ENCODE assay signal across 18 mouse cellular contexts in genomic region chr5:113199772-113200134, GRCm38 (mm10). TPM values are rescaled to one million over a fixed set of nuclear protein-coding genes. Genes with fewer than 3 reads are reported as not detected.
DNase-seq lines count a peak whose midpoint lies in the region; ATAC-seq and TF ChIP-seq lines count a peak whose summit lies in the region.
"Had no signal": no experiment of that assay in that cellular context is flagged by ENCODE, and none has a peak within 500 bp of the region (broad histone marks: within the 10 kb centered on the region; RNA-seq: fewer than 3 reads in every experiment).

No protein-coding gene starts in this region.

- peaks cover 38% of the 10 kb centered on the region for H3K4me1 ChIP-seq in heart, embryonic 12.5 days (replicated peaks)
- peaks cover 7% of the 10 kb centered on the region; the same call in 1 of the 2 replicates for H3K4me1 ChIP-seq in kidney, embryonic 16.5 days (ENCODE audit: insufficient read depth, low read length)
- peaks cover 5% of the 10 kb centered on the region; the same call in 1 of the 2 replicates for H3K4me1 ChIP-seq in stomach, embryonic 14.5 days (ENCODE audit: control insufficient read depth, insufficient read depth, low read length)
- H3K4me1 ChIP-seq in stomach, postnatal 0 days (replicated peaks; ENCODE audit: control insufficient read depth, insufficient read depth) = no peaks in the 10 kb centered on the region
- 0 out of 2 replicates have a peak, but pooled peaks cover 7% of the 10 kb centered on the region for H3K4me1 ChIP-seq in stomach, embryonic 15.5 days
- H3K4me1 ChIP-seq: midbrain, embryonic 12.5 days had no signal

- H3K4me2 ChIP-seq in heart, embryonic 12.5 days = no peak overlapping the region
- H3K4me2 ChIP-seq in kidney, embryonic 16.5 days (replicated peaks; ENCODE audit: low read depth, low read length) = no peak overlapping the region
- no peak overlapping the region for H3K4me2 ChIP-seq in stomach, embryonic 14.5 days (replicated peaks; ENCODE audit: low read depth, low read length)
- no peak overlapping the region for H3K4me2 ChIP-seq in stomach, postnatal 0 days (replicated peaks; ENCODE audit: low read depth)
- H3K4me2 ChIP-seq in stomach, embryonic 15.5 days = no peak overlapping the region
- H3K4me2 ChIP-seq: forebrain, embryonic 15.5 days; limb, embryonic 13.5 days; midbrain, embryonic 12.5 days had no signal

- H3K36me3 ChIP-seq in heart, embryonic 12.5 days = no peaks in the 10 kb centered on the region
- H3K36me3 ChIP-seq in kidney, embryonic 16.5 days (ENCODE audit: insufficient read depth, low read length) = peaks cover 3% of the 10 kb centered on the region; the same call in 1 of the 2 replicates
- no peaks in the 10 kb centered on the region for H3K36me3 ChIP-seq in stomach, embryonic 14.5 days (ENCODE audit: control insufficient read depth, insufficient read depth, low read length)
- H3K36me3 ChIP-seq in stomach, postnatal 0 days (ENCODE audit: control insufficient read depth, insufficient read depth, low read length) = no peaks in the 10 kb centered on the region
- no peaks in the 10 kb centered on the region for H3K36me3 ChIP-seq in stomach, embryonic 15.5 days
- H3K36me3 ChIP-seq: forebrain, embryonic 15.5 days; limb, embryonic 13.5 days; midbrain, embryonic 12.5 days had no signal

- WGBS in heart, embryonic 12.5 days = 75% methylated on average over 10 of the region's 10 CpGs
- WGBS in kidney, embryonic 16.5 days = 80% methylated on average over 10 of the region's 10 CpGs
- 85% methylated on average over 10 of the region's 10 CpGs for WGBS in stomach, embryonic 14.5 days
- 80% methylated on average over 10 of the region's 10 CpGs for WGBS in stomach, postnatal 0 days
- 82% methylated on average over 10 of the region's 10 CpGs for WGBS in stomach, embryonic 15.5 days

- H3K27me3 ChIP-seq in heart, embryonic 12.5 days (replicated peaks) = no peaks in the 10 kb centered on the region
- H3K27me3 ChIP-seq in kidney, embryonic 16.5 days (ENCODE audit: insufficient read depth, low read length) = no peaks in the 10 kb centered on the region
- H3K27me3 ChIP-seq in stomach, embryonic 14.5 days (ENCODE audit: control insufficient read depth, insufficient read depth, low read length) = no peaks in the 10 kb centered on the region
- no peaks in the 10 kb centered on the region for H3K27me3 ChIP-seq in stomach, postnatal 0 days (ENCODE audit: control insufficient read depth, insufficient read depth, low read length)
- no peaks in the 10 kb centered on the region for H3K27me3 ChIP-seq in stomach, embryonic 15.5 days (replicated peaks)
- H3K27me3 ChIP-seq: forebrain, embryonic 15.5 days; limb, embryonic 13.5 days; midbrain, embryonic 12.5 days had no signal

- no peak for DNase-seq in heart, adult 9 months (ENCODE audit: low spot score in 2 of 2)
- no peak for DNase-seq in kidney, postnatal 36 days
- DNase-seq in stomach, postnatal 0 days (ENCODE audit: low spot score) = no peak
- DNase-seq: adrenal gland, postnatal 36 days; cerebellum, postnatal 25 days; gastrocnemius, postnatal 36 days; thymus, postnatal 4 days had no signal

- TF ChIP-seq CTCF in stomach, postnatal 0 days (IDR thresholded peaks at IDR 0.05; ENCODE audit: low read depth) = no peak

- peak overlapping the region; percentile 59 for H3K27ac ChIP-seq in heart, embryonic 12.5 days (ENCODE audit: poor library complexity, severe bottlenecking)
- 0 out of 2 replicates have a peak overlapping the region, but pooled peaks have one; percentile 33 for H3K27ac ChIP-seq in kidney, embryonic 16.5 days (ENCODE audit: low read length)
- peak overlapping the region; percentile 6; the same call in 1 of the 2 replicates for H3K27ac ChIP-seq in stomach, embryonic 14.5 days (ENCODE audit: low read length)
- H3K27ac ChIP-seq in stomach, postnatal 0 days (replicated peaks) = no peak overlapping the region
- H3K27ac ChIP-seq in stomach, embryonic 15.5 days = 0 out of 2 replicates have a peak overlapping the region, but pooled peaks have one; percentile 46
- H3K27ac ChIP-seq: forebrain, embryonic 15.5 days; limb, embryonic 13.5 days; midbrain, embryonic 12.5 days had no signal

- H3K9ac ChIP-seq in heart, embryonic 12.5 days = no peak overlapping the region
- no peak overlapping the region for H3K9ac ChIP-seq in kidney, embryonic 16.5 days (replicated peaks; ENCODE audit: low read length)
- H3K9ac ChIP-seq in stomach, embryonic 14.5 days (replicated peaks; ENCODE audit: low read depth, low read length) = no peak overlapping the region
- H3K9ac ChIP-seq in stomach, postnatal 0 days (ENCODE audit: low read length) = no peak overlapping the region
- H3K9ac ChIP-seq in stomach, embryonic 15.5 days = no peak overlapping the region
- H3K9ac ChIP-seq: forebrain, embryonic 15.5 days; limb, embryonic 13.5 days; midbrain, embryonic 12.5 days had no signal

- peaks cover 8% of the 10 kb centered on the region for H3K9me3 ChIP-seq in heart, embryonic 12.5 days (replicated peaks)
- H3K9me3 ChIP-seq in kidney, embryonic 16.5 days (ENCODE audit: low read length) = peaks cover 6% of the 10 kb centered on the region; the same call in 1 of the 2 replicates
- H3K9me3 ChIP-seq in stomach, embryonic 14.5 days (ENCODE audit: control insufficient read depth, low read depth, low read length) = no peaks in the 10 kb centered on the region
- H3K9me3 ChIP-seq in stomach, postnatal 0 days (ENCODE audit: control insufficient read depth, low read length) = no peaks in the 10 kb centered on the region
- H3K9me3 ChIP-seq in stomach, embryonic 15.5 days = no peaks in the 10 kb centered on the region
- H3K9me3 ChIP-seq: forebrain, embryonic 15.5 days; midbrain, embryonic 12.5 days had no signal

- ATAC-seq in heart, embryonic 12.5 days (ENCODE audit: insufficient number of reproducible peaks, low FRiP score) = 0 out of 2 replicates have a peak, but pooled peaks have one; percentile 10
- ATAC-seq in kidney, embryonic 16.5 days (ENCODE audit: low FRiP score, low TSS enrichment) = no peak
- no peak for ATAC-seq in stomach, embryonic 14.5 days (ENCODE audit: insufficient number of reproducible peaks, insufficient read depth, low FRiP score, low read depth)
- ATAC-seq in stomach, postnatal 0 days (ENCODE audit: low FRiP score, low TSS enrichment) = no peak
- ATAC-seq in stomach, embryonic 15.5 days (ENCODE audit: insufficient read depth, low FRiP score, low read depth) = no peak
- no peak for ATAC-seq in erythroblast, adult 5-6 weeks (replicated peaks; ENCODE audit: low FRiP score, poor library complexity, severe bottlenecking)
- ATAC-seq: activated CD4-positive, CD25-positive, alpha-beta regulatory T cell, adult 4 months; CD4-positive, CD25-positive, alpha-beta regulatory T cell, adult 4 months; forebrain, embryonic 15.5 days had no signal

- no peak for TF ChIP-seq EP300 in stomach, postnatal 0 days (optimal IDR thresholded peaks at IDR 0.05)

- H3K4me3 ChIP-seq in heart, embryonic 12.5 days = no peak overlapping the region
- no peak overlapping the region for H3K4me3 ChIP-seq in kidney, embryonic 16.5 days (ENCODE audit: low read length)
- no peak overlapping the region for H3K4me3 ChIP-seq in stomach, embryonic 14.5 days (ENCODE audit: low read depth, low read length)
- H3K4me3 ChIP-seq in stomach, postnatal 0 days (ENCODE audit: low read depth, low read length) = no peak overlapping the region
- H3K4me3 ChIP-seq in stomach, embryonic 15.5 days (replicated peaks) = no peak overlapping the region
- H3K4me3 ChIP-seq: forebrain, embryonic 15.5 days; limb, embryonic 13.5 days; midbrain, embryonic 12.5 days had no signal

RNA-seq across cellular contexts. Expression of gene 2900026A02Rik, which starts 21.3 kb away (rescaled TPM):
- 20.0 and 22.8 TPM in 2 replicates for polyA plus RNA-seq in heart, embryonic 12.5 days (2016; fragmentation: Nextera tagmentation; extraction: Ambion mirVana)
- polyA plus RNA-seq in kidney, embryonic 16.5 days (2015; fragmentation: Nextera tagmentation; extraction: Ambion mirVana) = 7.2 and 7.9 TPM in 2 replicates
- 9.2 and 10.2 TPM in 2 replicates for polyA plus RNA-seq in stomach, embryonic 14.5 days (2014; fragmentation: Nextera tagmentation; extraction: Ambion mirVana)
- 5.3 and 6.2 TPM in 2 replicates for polyA plus RNA-seq in stomach, postnatal 0 days (2015; fragmentation: Nextera tagmentation; extraction: Ambion mirVana)
- 12.6 and 15.2 TPM in 2 replicates for polyA plus RNA-seq in stomach, embryonic 15.5 days (2015; fragmentation: Nextera tagmentation; extraction: Ambion mirVana)
- total RNA-seq in erythroblast, adult 5-6 weeks (2015; ENCODE audit: low replicate concordance) = 0.42 and 1.2 TPM in 2 replicates
- total RNA-seq in erythroblast, adult 5-6 weeks (2017; ENCODE audit: low replicate concordance) = 0.28 and 0.85 TPM in 2 replicates

RNA-seq across cellular contexts. Expression of gene Tmem211, which starts 27.0 kb away (rescaled TPM):
- not detected in 2 replicates for polyA plus RNA-seq in heart, embryonic 12.5 days (2016; fragmentation: Nextera tagmentation; extraction: Ambion mirVana)
- 0.09 TPM in 1 of 2 replicates, not detected in the other for polyA plus RNA-seq in kidney, embryonic 16.5 days (2015; fragmentation: Nextera tagmentation; extraction: Ambion mirVana)
- not detected in 2 replicates for polyA plus RNA-seq in stomach, embryonic 14.5 days (2014; fragmentation: Nextera tagmentation; extraction: Ambion mirVana)
- polyA plus RNA-seq in stomach, postnatal 0 days (2015; fragmentation: Nextera tagmentation; extraction: Ambion mirVana) = 0.46 and 0.59 TPM in 2 replicates
- 0.48 and 0.57 TPM in 2 replicates for polyA plus RNA-seq in stomach, embryonic 15.5 days (2015; fragmentation: Nextera tagmentation; extraction: Ambion mirVana)
- not detected in 2 replicates for total RNA-seq in erythroblast, adult 5-6 weeks (2015; ENCODE audit: low replicate concordance)
- not detected in 2 replicates for total RNA-seq in erythroblast, adult 5-6 weeks (2017; ENCODE audit: low replicate concordance)
- total RNA-seq: adrenal gland, postnatal 36 days; gastrocnemius, postnatal 36 days had no signal
- polyA plus RNA-seq: activated CD4-positive, CD25-positive, alpha-beta regulatory T cell, adult 4 months; CD4-positive, CD25-positive, alpha-beta regulatory T cell, adult 4 months; forebrain, embryonic 15.5 days; limb, embryonic 13.5 days; lung, postnatal 0 days had no signal
